Mouse (Mus musculus) intestine, embryonic 15.5 days (tissue): Measurements from ENCODE around the gene Eif4e2. TPM values are rescaled to one million over a fixed set of nuclear protein-coding genes. Genes with fewer than 3 reads are reported as not detected.

Source experiments
- ATAC-seq: fragments of 200-750 bp; cut with Nextera tagmentation; 2 replicates; pipeline ENCODE4 v1.8.0; 2017; ENCODE audit warnings: moderate TSS enrichment, moderate library complexity
- H3K27ac ChIP-seq: fragments of 300-500 bp; sonication (generic); 2 replicates; pipeline ENCODE4 v1.5.1; 2015; ENCODE audit warnings: mild to moderate bottlenecking, inconsistent platforms
- H3K27me3 ChIP-seq: fragments of 300-500 bp; sonication (generic); replicated peaks from 2 replicates; pipeline ENCODE4 v1.6.1; 2015; ENCODE audit warnings: inconsistent platforms
- H3K36me3 ChIP-seq: fragments of 300-500 bp; sonication (generic); 2 replicates; pipeline ENCODE4 v1.6.1; 2015; ENCODE audit warnings: inconsistent platforms
- H3K4me1 ChIP-seq: fragments of 300-500 bp; sonication (generic); replicated peaks from 2 replicates; pipeline ENCODE4 v1.6.1; 2015; ENCODE audit warnings: inconsistent platforms
- H3K4me2 ChIP-seq: fragments of 300-500 bp; sonication (generic); replicated peaks from 2 replicates; pipeline ENCODE4 v1.6.1; 2015; ENCODE audit warnings: mild to moderate bottlenecking, inconsistent platforms
- H3K4me3 ChIP-seq: fragments of 300-500 bp; sonication (generic); replicated peaks from 2 replicates; pipeline ENCODE4 v1.5.1; 2015; ENCODE audit warnings: inconsistent platforms
- H3K9ac ChIP-seq: fragments of 300-500 bp; sonication (generic); 2 replicates; pipeline ENCODE4 v1.6.1; 2015; ENCODE audit warnings: inconsistent platforms
- H3K9me3 ChIP-seq: fragments of 300-500 bp; sonication (generic); 2 replicates; pipeline ENCODE4 v1.6.1; 2016; ENCODE audit warnings: inconsistent platforms
- WGBS: fragments of 180-500 bp; shearing (Covaris S2); methylation state at CpG from one replicate; pipeline ENCODE4 v1.1.7; 2015; 5-methylcytosine and 5-hydroxymethylcytosine counted together
- polyA plus RNA-seq: library from polyadenylated mRNA; unstranded; fragments of >200 nt; fragmentation: Nextera tagmentation; extraction: Ambion mirVana; gene quantifications from 2 replicates; pipeline ENCODE4 v1.2.1, GENCODE M21; 2015

The Eif4e2 gene
- polyA plus RNA-seq, 1 experiment from 2014 or later: 170 TPM

GRCm38 (mm10) chr1:87245929-87246815, 32.5 kb downstream of the Eif4e2 start:
- Histone ChIP-seq H3K4me2 (peak overlapping the region; percentile 34; the same call in 1 of the 2 replicates), H3K36me3 (no peaks in the 10 kb centered on the region), H3K4me3 (no peak overlapping the region), H3K27me3 (no peaks in the 10 kb centered on the region), H3K9ac (no peak overlapping the region), H3K4me1 (0 out of 2 replicates have a peak, but pooled peaks cover 3% of the 10 kb centered on the region), H3K9me3 (no peaks in the 10 kb centered on the region), H3K27ac (no peak overlapping the region)
- WGBS: 24% methylated on average over 22 of the region's 22 CpGs
- peak; percentile 90 for ATAC-seq

- H3K4me3 ChIP-seq: no peak overlapping the region
- H3K36me3 ChIP-seq: no peaks in the 10 kb centered on the region
- no peak overlapping the region for H3K27ac ChIP-seq
- no peak overlapping the region for H3K4me2 ChIP-seq
- no peaks in the 10 kb centered on the region for H3K4me1 ChIP-seq
- no peak for ATAC-seq
- H3K9ac ChIP-seq: no peak overlapping the region
- H3K27me3 ChIP-seq: no peaks in the 10 kb centered on the region
- no peaks in the 10 kb centered on the region for H3K9me3 ChIP-seq
- 70% methylated on average over 5 of the region's 5 CpGs for WGBS
Measured at GRCm38 (mm10) chr1:87252040-87252609, 38.4 kb downstream of the Eif4e2 start.

GRCm38 (mm10) chr1:87255173-87255572, 41.5 kb downstream of the Eif4e2 start:
- Histone ChIP-seq H3K4me2 (no peak overlapping the region), H3K4me3 (no peak overlapping the region), H3K4me1 (no peaks in the 10 kb centered on the region), H3K36me3 (no peaks in the 10 kb centered on the region), H3K9me3 (no peaks in the 10 kb centered on the region), H3K27me3 (peaks cover 21% of the 10 kb centered on the region), H3K9ac (no peak overlapping the region), H3K27ac (no peak overlapping the region)
- no peak for ATAC-seq
- 58% methylated on average over 4 of the region's 4 CpGs for WGBS

- Histone ChIP-seq H3K9ac (no peak overlapping the region), H3K27me3 (peaks cover 35% of the 10 kb centered on the region), H3K9me3 (no peaks in the 10 kb centered on the region), H3K36me3 (no peaks in the 10 kb centered on the region), H3K4me2 (no peak overlapping the region), H3K4me3 (no peak overlapping the region), H3K27ac (no peak overlapping the region), H3K4me1 (no peaks in the 10 kb centered on the region)
- no peak for ATAC-seq
- 17% methylated on average over 11 of the region's 11 CpGs for WGBS
Measured at GRCm38 (mm10) chr1:87257691-87258090, 44.0 kb downstream of the Eif4e2 start.

GRCm38 (mm10) chr1:87258484-87258883, 44.8 kb downstream of the Eif4e2 start:
- Histone ChIP-seq H3K4me2 (no peak overlapping the region), H3K9me3 (no peaks in the 10 kb centered on the region), H3K4me1 (no peaks in the 10 kb centered on the region), H3K9ac (no peak overlapping the region), H3K36me3 (no peaks in the 10 kb centered on the region), H3K4me3 (no peak overlapping the region), H3K27me3 (peaks cover 42% of the 10 kb centered on the region), H3K27ac (no peak overlapping the region)
- ATAC-seq: no peak
- 11% methylated on average over 14 of the region's 14 CpGs for WGBS

- peaks cover 49% of the 10 kb centered on the region for H3K27me3 ChIP-seq
- H3K9ac ChIP-seq: no peak overlapping the region
- ATAC-seq: no peak
- H3K36me3 ChIP-seq: no peaks in the 10 kb centered on the region
- no peaks in the 10 kb centered on the region for H3K9me3 ChIP-seq
- no peak overlapping the region for H3K27ac ChIP-seq
- H3K4me1 ChIP-seq: peaks cover 6% of the 10 kb centered on the region
- no peak overlapping the region for H3K4me3 ChIP-seq
- no peak overlapping the region for H3K4me2 ChIP-seq
- 68% methylated on average over 2 of the region's 2 CpGs for whole genome bisulfite sequencing
Measured at GRCm38 (mm10) chr1:87259316-87259715, 45.6 kb downstream of the Eif4e2 start.

- Histone ChIP-seq H3K4me2 (no peak overlapping the region), H3K27me3 (peaks cover 71% of the 10 kb centered on the region), H3K9ac (no peak overlapping the region), H3K4me3 (no peak overlapping the region), H3K4me1 (peaks cover 21% of the 10 kb centered on the region), H3K36me3 (no peaks in the 10 kb centered on the region), H3K9me3 (no peaks in the 10 kb centered on the region), H3K27ac (no peak overlapping the region)
- no peak for ATAC-seq
- 6% methylated on average over 9 of the region's 9 CpGs for WGBS
Measured at GRCm38 (mm10) chr1:87263257-87263656, 49.5 kb downstream of the Eif4e2 start.

- peaks cover 71% of the 10 kb centered on the region for H3K27me3 ChIP-seq
- WGBS: 3% methylated on average over 12 of the region's 12 CpGs
Measured at GRCm38 (mm10) chr1:87263796-87264133, 50.1 kb downstream of the Eif4e2 start.

GRCm38 (mm10) chr1:87264134-87265006, 50.7 kb downstream of the Eif4e2 start, which contains the start of gene Efhd1:
Efhd1 (plus strand) TSS chr1:87264363.
- no peaks in the 10 kb centered on the region for H3K36me3 ChIP-seq
- peaks cover 21% of the 10 kb centered on the region for H3K4me1 ChIP-seq
- H3K4me2 ChIP-seq: peak within 1 kb of the TSS; percentile 92
- peak within 1 kb of the TSS; percentile 45 for H3K4me3 ChIP-seq
- WGBS: under 1% methylated on average over 70 of the region's 70 CpGs
- ATAC-seq: peak; percentile 58
- no peak within 1 kb of the TSS for H3K27ac ChIP-seq
- H3K9ac ChIP-seq: peak within 1 kb of the TSS; percentile 43
- peaks cover 66% of the 10 kb centered on the region for H3K27me3 ChIP-seq
- H3K9me3 ChIP-seq: no peaks in the 10 kb centered on the region

More at GRCm38 (mm10) chr1:87263796-87264133, 50.1 kb downstream of the Eif4e2 start:
- Histone ChIP-seq H3K27ac (no peak overlapping the region), H3K4me3 (peak overlapping the region; percentile 45), H3K4me2 (peak overlapping the region; percentile 92), H3K4me1 (peaks cover 21% of the 10 kb centered on the region), H3K9me3 (no peaks in the 10 kb centered on the region), H3K9ac (peak overlapping the region; percentile 43; the same call in 1 of the 2 replicates), H3K36me3 (no peaks in the 10 kb centered on the region)
- no peak for ATAC-seq

GRCm38 (mm10) chr1:87265200-87265599, 51.5 kb downstream of the Eif4e2 start:
- Histone ChIP-seq H3K4me3 (peak overlapping the region; percentile 45; the same call in 1 of the 2 replicates), H3K4me2 (peak overlapping the region; percentile 92), H3K9ac (no peak overlapping the region), H3K27ac (no peak overlapping the region), H3K9me3 (no peaks in the 10 kb centered on the region), H3K36me3 (no peaks in the 10 kb centered on the region), H3K4me1 (peaks cover 21% of the 10 kb centered on the region), H3K27me3 (peaks cover 64% of the 10 kb centered on the region)
- ATAC-seq: no peak
- under 1% methylated on average over 13 of the region's 13 CpGs for WGBS

- Histone ChIP-seq H3K4me1 (peaks cover 28% of the 10 kb centered on the region), H3K4me2 (no peak overlapping the region), H3K36me3 (no peaks in the 10 kb centered on the region), H3K27me3 (peaks cover 60% of the 10 kb centered on the region), H3K9me3 (no peaks in the 10 kb centered on the region), H3K4me3 (no peak overlapping the region), H3K9ac (no peak overlapping the region), H3K27ac (no peak overlapping the region)
- WGBS: 30% methylated on average over 8 of the region's 8 CpGs
- ATAC-seq: no peak
Measured at GRCm38 (mm10) chr1:87266296-87267090, 52.8 kb downstream of the Eif4e2 start.
